Mouse (Mus musculus) right cerebral cortex, postnatal 14 days (tissue): ENCODE measurements around the gene Mindy4.

Source experiments
- DNase-seq: peaks from one replicate; pipeline ENCODE4 v3.0.0; 2022

Mindy4 gene

GRCm38 (mm10) chr6:55210423-55211365 is 7.5 kb downstream of the Mindy4 start:
- DNase-seq: no peak

- no peak for DNase-seq
Measured at GRCm38 (mm10) chr6:55214541-55214940, 11.4 kb downstream of the Mindy4 start.

GRCm38 (mm10) chr6:55218232-55218631 is 15.0 kb downstream of the Mindy4 start:
- DNase-seq: no peak

GRCm38 (mm10) chr6:55223986-55224385 is 20.8 kb downstream of the Mindy4 start:
- no peak for DNase-seq

- DNase-seq: no peak
Measured at GRCm38 (mm10) chr6:55230048-55230447, 26.9 kb downstream of the Mindy4 start.

- DNase-seq: no peak
Measured at GRCm38 (mm10) chr6:55232101-55232500, 28.9 kb downstream of the Mindy4 start.

GRCm38 (mm10) chr6:55232524-55233264 is 29.5 kb downstream of the Mindy4 start:
- DNase-seq: no peak

GRCm38 (mm10) chr6:55233326-55233725 is 30.1 kb downstream of the Mindy4 start:
- no peak for DNase-seq

- no peak for DNase-seq
Measured at GRCm38 (mm10) chr6:55234636-55235035, 31.5 kb downstream of the Mindy4 start.

GRCm38 (mm10) chr6:55235733-55236132 is 32.5 kb downstream of the Mindy4 start:
- no peak for DNase-seq

- DNase-seq: no peak
Measured at GRCm38 (mm10) chr6:55239931-55240330, 36.7 kb downstream of the Mindy4 start.

- no peak for DNase-seq
Measured at GRCm38 (mm10) chr6:55240591-55241260, 37.5 kb downstream of the Mindy4 start.

GRCm38 (mm10) chr6:55241479-55241878 is 38.3 kb downstream of the Mindy4 start:
- peak; percentile 16 for DNase-seq

- no peak for DNase-seq
Measured at GRCm38 (mm10) chr6:55245680-55246079, 42.5 kb downstream of the Mindy4 start.

GRCm38 (mm10) chr6:55246441-55246840 is 43.3 kb downstream of the Mindy4 start:
- DNase-seq: no peak

- no peak for DNase-seq
Measured at GRCm38 (mm10) chr6:55246911-55247438, 43.8 kb downstream of the Mindy4 start.

GRCm38 (mm10) chr6:55249263-55249662 is 46.1 kb downstream of the Mindy4 start:
- DNase-seq: no peak

GRCm38 (mm10) chr6:55250809-55251208 is 47.6 kb downstream of the Mindy4 start:
- no peak for DNase-seq

GRCm38 (mm10) chr6:55251596-55251995 is 48.4 kb downstream of the Mindy4 start:
- DNase-seq: no peak

- DNase-seq: no peak
Measured at GRCm38 (mm10) chr6:55252731-55253247, 49.6 kb downstream of the Mindy4 start.

GRCm38 (mm10) chr6:55256500-55257191 is 53.5 kb downstream of the Mindy4 start:
- no peak for DNase-seq

- DNase-seq: no peak
Measured at GRCm38 (mm10) chr6:55257246-55257645, 54.1 kb downstream of the Mindy4 start.
